Mouse (Mus musculus): Measurements from ENCODE around the gene Gm20388.

Gene Gm20388

DNA sequence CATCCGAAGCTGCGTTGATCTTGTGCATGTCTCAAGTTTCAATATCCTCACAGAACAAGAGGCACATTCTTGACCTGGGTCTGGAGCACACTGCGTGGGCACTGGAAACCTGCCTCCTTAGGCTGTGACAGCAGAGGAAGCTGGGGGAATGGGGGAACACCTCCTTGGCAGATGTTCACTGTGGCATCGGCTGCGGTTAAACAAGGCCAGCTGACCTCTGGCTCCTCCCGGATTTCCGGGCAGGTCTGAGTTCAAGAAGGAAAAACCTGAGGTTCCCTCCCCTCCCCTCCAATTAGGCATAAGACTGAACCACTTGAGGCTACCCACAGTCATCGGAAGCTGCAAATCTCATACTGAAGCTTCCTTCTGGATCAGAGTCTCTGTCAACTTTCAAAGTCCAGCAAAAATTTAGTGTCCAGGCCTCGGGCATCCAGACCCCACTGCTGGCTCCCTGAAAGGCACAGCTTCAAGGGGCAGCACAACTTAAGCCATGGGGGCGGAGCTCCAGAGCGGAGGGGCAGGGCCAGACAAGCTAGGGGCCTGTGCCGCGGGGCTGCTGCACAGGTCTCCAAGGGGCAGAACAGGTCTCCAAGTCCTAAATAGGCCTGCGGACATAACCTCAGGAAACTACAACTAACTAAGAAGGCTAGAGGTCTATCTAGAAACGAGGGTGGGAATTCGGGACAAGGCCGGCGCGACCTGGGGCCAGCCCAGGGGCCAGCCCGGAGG, 2370.1 kb downstream of the Gm20388 start:
- DNase-seq (ENCODE audit: low spot score in 2 of 2), result no peak

DNA sequence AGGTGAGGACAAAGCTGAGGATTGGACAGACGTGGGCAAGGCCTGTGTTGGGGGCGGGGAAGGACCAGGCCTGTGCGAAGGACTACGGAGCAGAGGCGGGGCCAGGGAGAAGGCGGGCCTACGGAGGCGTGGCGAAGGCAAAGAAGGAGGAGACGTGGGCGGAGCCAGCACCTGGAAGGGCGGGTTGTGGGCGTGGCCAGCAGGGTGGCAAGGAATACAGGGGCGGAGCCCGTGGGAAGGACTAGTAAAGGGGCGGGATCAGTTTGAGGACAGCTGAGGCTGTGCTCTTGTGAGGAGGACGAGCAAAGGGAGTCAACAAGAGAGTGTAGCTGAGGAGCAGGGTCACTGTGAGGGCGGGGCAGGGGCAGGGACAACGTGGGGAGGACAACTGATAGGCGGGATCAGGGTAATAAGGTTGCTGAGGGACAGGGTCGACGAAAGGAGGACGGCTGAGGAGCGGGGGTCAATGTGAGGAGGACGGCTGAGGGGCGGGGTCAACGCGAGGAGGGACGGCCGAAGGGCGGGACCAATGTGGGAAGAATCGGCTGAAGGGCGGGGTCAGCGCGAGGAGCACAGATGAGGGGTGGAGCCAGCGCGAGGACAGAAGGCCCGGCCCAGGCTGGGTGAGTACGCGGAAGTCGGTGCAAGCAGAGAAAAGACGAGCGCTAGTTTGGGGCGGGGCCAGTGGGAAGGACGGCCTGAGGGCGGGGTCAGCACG, 2370.8 kb downstream of the Gm20388 start:
- DNase-seq (ENCODE audit: low spot score in 2 of 2), result peak; percentile 97 to 99

DNA sequence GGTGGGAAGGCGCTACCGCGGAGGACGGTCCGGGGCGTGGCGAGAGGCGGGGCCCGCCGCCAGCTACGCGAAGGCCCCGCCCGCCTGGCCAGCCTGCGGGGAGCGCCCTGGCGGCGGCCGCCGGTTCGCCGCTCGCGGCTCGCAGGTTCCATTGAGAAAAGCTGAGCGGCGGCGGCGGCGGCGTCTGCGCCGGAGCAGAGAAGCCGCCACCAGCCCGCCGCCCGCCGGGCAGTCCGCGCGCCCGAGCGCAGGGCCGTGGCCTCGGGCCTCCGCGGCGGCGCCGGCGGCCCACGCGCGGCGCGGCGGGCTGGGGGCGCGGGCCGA, 2371.4 kb downstream of the Gm20388 start, which contains the start of gene Zfpm1:
Gene Zfpm1 (plus strand): TSS at position 107 of the 324 bp plus-strand sequence.
- DNase-seq (ENCODE audit: low spot score in 2 of 2), result no peak

DNA sequence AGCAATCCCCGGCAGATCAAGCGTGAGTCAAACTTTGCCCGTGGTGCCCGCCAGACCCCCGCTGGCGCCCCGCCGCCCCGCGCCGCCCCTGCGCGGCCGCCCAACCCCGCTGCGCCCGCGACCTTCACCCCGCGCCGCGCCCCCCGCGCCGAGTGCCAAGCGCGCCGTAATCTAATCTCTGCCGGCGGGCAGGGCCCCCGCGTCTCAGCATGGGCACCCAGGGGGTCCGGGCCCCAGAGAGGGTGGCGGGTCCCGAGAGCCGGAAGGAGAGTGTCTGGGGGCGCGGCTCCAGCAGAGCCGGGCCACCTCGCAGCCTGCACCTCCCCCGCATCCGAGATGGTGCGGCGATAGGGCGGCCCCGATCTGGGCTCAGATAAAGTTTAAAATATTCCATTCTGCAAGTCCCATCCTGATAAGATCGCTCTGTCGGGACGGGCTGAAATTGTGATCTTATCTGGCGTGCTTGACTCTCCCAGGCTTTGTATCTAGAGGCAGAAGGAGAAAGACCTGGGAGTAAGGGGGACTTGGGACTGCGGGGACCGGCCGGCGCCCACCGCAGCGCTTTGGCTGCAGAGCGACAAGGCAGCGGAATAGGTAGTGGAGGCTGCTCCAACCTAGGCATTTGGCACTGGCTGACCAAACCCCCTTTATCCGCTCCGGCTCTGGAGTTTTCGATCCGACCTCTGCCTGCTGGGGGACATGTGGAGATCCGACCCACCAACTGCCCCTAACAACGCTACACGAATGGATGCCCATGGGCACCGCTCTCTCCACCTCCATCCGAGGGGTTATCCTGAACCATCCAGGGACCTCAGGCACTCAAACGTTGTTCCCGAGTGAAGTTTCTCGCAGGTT, 2372.1 kb downstream of the Gm20388 start:
- peak in 1 of 2 experiments; percentile 27 for DNase-seq (ENCODE audit: low spot score in 2 of 2)

DNA sequence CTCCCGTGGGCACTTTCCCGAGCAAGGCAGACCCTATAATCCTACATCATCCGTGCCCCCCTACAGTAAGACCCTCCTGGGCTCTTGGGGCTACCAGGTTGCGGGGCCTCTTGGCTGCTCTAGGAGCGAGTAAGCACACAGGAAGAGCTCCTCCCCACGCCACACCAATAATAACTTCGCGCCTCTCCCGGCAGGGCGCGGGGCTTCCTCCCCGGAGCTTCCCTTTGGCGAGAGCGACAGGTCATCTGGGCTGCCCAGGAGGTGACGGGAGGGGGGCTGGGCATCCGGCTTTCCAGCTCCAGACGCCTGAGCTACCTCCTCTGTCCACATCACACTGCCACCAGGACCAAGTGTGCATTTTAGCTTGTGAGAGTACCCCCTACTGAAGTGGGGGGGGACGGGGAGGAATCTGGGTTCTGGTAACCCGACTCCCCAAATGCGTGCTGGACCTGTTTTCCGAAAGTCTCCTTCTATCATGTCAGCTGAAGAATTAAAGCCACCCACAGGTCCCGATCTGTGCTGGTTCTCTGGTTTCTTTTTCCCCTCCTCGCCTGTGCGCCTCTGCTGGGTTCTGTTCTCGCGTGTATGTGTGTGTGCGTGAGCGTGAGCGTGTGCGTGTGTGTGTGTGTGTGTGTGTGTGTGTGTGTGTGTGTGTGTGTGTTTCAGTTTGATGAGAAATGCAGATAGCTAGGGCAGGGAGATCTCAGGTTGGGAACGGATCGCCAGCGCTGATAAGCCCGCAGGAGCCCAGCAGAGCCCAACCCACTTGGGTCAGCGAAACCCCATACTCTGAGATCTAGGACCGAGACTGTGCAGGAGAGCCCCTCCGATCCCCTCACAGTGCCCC, 2372.9 kb downstream of the Gm20388 start:
- DNase-seq (ENCODE audit: low spot score in 2 of 2), result peak in 1 of 2 experiments; percentile 53

DNA sequence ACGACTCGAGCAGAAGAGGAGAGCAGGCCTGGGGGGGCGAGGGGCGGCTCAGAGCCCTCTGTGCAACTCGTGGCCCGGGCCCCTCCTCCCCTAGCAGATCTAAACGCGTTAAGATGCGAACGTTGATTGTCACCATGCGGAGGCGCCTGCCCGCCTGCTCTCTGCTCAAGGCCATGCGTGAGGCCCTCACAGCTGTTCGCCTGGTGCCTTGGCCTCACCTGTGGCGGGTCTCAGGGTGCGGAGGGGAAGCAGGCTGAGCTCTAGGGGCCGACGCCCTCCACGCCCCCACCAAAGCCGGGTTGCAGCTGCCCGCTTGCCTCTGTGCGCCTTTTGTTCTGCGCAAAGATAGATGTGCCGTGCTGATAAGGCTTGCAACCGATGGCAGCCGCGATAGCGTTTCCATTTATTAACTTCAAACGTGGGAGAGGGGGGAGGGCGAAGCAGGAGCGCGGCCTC, 2373.6 kb downstream of the Gm20388 start:
- DNase-seq (ENCODE audit: low spot score in 2 of 2), result peak in 1 of 2 experiments; percentile 51

DNA sequence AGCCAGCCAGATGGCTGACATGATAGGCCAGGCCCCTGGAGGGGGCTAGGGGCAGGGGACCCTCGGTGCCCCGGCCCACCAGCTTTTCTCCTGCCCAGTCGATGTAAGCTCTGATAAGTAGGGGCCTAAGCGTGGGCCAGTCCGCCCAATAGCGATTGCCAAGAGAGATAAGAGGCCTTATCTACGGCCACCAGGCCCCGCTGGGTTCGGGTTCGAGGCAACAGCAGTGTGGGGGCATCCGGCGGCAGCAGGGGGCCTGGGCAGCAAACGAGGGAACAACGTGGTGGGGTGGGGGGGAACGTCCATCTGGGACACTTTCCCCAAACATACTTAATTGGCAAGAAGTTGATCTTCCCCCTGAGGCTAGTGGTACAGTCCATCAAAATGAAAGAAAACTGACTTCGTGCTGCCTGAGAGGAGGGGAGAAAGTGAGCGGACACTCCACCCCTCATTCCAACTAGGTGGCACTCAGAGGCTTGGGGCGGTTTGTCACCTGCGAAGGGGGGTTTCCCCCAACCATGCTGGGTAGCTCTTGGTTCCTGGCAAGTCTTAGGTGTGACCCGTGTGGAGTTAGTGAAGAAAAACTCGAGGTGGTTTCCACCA, 2374.1 kb downstream of the Gm20388 start:
- DNase-seq (ENCODE audit: low spot score in 2 of 2), result no peak

DNA sequence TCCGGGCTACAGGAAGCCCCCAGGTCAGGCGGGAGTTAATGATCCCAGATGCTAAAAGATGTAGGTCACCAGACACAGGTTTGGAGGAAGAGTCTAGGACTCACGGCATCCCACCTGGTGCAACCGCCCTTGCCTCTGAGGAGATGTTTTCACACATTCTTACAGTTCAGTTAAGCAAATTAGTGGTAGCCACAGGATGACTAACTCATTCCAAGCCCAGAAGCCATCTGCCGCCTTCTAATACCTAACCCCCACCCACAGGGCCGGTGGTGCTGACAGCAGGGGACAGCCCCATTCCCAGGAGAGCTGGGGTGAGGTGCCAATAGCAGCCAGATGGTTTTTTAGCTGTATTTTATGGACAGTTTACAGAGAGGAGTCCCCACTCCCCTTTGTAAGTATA, 2375.1 kb downstream of the Gm20388 start:
- no peak for DNase-seq (ENCODE audit: low spot score in 2 of 2)

DNA sequence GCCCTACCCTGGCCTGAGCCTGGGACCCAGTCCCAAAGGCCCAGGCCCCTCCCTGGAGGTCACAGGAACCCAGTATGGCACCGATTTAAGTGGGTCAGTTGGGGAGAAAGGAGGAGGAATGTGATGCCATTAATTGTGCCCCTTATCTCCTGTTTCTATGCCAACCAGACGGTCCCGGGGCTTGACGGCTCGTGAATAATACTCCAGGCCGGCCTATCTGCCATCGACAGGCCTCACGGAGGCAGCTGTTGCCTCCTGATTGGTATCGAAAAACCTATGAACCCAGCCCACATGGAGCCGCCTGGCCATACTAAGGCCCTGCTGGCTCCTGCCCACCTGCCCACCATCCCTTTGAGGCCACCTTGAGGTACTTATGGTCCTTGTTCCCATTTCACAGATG, 2376.3 kb downstream of the Gm20388 start:
- no peak for DNase-seq (ENCODE audit: low spot score in 2 of 2)

DNA sequence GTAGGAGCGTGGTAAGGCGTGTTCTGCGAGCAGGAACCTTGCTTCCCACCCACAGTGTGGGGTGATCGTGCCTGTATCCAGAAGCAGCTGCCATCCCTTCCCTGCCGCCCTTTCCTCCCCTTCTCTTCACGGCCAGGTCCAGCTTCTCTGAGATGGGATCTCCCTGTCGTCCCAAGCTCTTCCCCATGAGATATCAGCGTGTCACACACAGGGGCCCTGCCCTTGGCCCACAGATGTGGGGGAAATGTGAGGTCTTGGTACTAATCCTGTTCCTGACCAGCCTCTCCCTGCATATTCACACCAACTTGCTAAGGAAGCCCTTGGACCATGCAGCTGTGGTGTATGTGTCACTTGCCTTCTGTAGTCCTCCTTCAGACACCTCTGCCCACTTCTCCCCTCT, 2377.1 kb downstream of the Gm20388 start:
- no peak for DNase-seq (ENCODE audit: low spot score in 2 of 2)

DNA sequence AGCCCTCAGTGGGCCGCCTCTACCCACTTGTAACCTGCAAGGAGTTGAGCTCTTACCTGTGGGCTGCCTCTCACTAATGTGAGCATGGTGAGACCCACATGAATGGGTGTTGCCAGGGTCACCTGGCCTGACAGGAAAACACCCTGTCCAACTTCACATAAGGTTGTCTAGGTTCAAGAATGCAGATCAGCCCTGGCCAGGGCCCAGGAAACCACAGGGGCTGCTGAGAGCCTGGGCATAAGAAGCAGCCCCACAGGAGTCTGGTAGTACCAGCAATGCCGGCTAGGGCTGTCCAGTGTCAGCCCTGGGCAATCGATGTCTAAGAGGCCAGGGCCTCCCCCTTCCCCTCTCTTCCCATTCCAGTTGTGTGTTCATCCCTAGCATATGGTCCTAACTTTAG, 2377.7 kb downstream of the Gm20388 start:
- DNase-seq (ENCODE audit: low spot score in 2 of 2), result no peak

DNA sequence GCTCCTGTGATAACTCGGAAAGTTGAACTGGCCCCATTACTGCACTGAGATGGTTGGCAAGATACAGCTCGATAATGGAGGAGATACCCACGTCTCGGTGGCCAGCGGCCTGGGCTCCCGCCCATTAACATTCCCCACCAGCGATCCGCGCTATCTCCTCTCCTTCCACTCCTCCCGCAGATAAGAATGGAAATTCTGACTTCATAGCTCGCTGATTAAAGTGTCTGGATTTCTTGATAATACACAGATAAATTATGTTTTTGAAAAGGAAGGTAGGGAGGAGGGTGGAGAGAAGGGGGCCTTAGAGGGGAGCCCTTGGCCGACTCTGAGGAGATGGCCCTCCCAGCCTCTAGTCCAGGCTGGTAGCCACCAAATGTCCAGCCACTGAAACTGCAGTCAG, 2380.4 kb downstream of the Gm20388 start:
- DNase-seq (ENCODE audit: low spot score in 2 of 2), result no peak

DNA sequence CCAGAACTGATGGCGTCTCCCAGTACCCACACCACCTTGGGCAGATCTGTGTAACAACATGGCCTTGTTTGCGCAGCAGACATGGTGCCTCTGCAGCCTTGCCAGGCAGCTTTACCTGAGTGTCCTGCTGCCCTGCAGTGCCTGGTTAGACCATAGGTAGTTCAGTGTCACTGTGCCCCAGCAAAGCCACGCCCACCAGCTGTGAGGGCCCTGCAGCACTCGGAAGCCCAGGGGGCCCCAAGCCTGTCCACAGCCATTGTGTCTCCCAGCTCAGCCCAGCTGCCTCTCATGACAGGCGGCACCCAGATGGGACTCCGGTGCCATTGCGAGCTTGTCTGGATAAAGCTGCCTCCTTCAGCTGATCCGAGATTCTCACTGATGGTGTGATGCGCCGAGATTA, 2380.9 kb downstream of the Gm20388 start:
- DNase-seq (ENCODE audit: low spot score in 2 of 2), result no peak

DNA sequence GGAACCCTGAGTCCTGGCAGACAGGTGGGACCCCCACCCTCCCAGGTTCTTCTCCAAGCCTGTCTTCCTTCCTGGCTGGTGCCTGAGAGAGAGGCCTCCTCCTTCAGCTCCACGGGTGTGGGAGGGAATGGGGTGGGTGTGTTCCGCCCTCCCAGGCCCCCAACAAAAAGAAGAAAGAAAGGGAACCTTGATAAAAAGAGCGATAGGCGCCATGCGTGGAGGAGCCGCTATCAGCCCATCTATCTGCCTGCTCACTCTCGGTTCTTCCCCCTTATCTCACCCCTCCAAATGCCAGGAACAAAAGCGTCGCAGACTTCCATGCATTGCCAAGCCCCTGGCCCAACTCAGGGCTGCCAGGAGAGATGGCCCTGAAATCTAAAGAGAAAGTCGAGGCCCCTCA, 2382.8 kb downstream of the Gm20388 start:
- no peak for DNase-seq (ENCODE audit: low spot score in 2 of 2)

DNA sequence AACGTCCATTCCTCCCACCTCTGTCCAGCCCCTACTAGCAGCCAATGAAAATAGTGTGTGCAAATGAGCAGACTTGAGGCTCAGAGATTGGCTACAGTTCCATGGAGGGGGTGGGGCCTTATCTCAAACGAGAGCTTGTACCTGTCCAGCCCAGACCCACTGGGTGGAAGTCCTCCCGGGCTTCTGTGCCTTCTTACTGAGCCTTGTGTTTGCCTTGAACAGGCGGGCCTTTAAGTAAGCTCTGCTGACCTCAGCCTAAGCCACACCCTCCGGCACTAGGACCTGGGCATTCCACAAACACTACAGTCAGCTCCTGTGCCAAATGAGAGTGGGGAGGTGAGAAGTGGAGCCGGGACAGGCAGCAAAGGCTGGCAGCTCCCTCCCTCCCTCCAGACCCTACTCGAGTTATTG, 2383.6 kb downstream of the Gm20388 start:
- DNase-seq (ENCODE audit: low spot score in 2 of 2), result no peak

DNA sequence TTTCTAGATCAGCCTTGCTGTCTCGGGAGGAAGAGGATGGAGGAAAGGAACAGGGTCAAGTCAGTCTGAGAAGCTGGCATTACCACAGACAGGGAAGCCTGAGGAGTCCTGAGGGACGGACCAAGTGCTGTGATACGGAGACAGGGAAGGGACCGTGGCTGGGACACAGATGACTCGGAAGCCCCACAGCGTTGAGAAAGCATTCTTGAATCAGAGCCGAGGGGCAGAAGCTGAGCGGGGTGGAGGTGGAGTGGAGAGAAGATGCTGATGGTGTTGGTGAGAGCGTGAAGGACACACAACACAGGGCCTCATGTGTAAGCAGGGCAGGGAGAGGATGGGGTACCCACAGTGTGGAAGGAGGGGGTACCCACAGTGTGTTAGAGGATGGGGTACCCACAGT, 2384.7 kb downstream of the Gm20388 start:
- no peak for DNase-seq (ENCODE audit: low spot score in 2 of 2)

DNA sequence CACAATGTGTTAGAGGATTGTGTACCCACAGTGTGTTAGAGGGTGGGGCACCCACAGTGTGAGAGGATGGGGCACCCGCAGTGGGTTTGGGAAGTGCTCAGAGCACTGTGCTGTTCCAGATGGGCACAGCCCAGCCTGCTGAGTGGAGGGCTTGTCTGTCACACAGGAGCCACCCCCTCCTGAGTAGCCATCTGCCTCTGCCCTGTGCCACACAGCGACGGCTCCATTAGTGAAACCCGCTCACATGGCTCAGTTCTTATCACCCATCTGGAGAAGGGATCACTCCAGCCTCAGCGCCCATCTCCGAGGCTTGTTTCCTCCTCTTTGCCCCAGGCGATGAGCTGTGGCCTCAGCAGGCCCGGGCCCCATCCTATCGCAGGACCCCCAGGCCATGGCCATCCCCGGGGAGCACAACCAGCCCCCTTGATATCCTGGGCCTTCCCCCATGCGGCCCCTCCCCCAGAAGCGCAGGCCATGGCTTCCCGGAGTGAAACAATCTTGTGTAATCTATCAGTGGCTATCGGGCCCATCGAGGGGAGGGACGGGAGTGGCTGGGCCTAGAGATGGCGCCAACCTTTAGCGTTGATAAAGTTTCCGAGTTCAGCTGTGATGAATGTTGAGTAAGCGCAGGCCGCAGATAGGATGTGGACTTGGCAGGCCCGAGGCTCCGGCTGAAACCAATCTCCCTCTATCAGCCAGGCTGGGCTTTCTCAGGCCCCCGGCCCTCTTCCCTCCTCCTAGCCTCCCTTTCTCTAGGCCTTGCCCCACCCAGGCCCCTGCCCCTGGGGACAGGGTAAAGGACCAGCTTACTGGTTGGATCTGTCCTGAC, 2385.7 kb downstream of the Gm20388 start:
- no peak for DNase-seq (ENCODE audit: low spot score in 2 of 2)

DNA sequence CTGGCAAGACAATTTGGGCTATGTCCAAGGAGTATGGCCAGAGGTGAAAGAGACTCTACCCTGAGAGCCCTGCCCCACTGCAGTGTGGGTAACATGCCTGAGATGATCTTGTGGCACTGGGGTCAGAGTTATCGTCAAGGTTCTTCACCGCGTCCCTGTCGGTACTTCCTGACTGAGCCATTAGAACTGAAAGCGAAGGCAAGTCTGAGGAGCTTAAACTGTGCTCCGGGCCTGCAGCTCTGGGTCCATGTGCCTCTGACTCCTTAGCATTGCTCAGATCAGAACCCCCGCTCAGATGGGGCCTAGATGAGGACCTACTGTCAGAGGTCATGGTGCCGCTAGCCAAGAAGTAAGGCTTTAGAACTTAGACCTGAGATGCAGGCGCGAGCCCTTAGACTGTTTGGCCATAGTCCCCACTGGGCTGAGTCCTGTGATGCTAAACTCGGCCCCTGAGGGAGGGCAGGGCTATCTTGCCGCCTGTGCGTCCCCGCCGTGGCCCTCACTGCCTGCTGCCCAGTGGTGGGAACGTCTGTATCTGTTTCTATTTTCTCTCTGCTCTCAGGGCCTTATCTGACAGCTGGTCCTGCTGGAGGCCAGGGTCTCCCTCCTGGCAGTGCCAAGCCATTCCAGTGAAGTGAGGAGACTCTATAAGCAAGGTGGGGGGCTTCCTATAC, 2389.1 kb downstream of the Gm20388 start:
- no peak for DNase-seq (ENCODE audit: low spot score in 2 of 2)

DNA sequence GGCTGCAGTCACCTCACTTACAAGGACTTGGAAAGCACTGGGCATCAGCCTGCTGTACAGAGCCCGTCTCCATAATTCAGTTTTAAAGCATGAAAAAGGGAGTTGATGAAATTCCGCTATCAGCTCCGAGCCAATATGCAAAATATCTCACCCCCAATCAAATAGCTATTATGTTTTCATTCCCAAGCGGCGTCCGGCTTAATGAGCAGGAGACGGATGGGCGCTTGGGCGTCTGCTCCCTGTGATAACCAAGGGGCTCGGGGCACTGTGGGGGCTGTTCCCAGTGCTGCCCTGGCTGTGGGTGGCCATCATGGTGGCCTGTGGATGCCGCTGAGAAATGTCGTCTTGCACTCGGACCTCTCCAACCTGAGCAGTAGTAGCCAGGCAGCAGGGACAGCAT, 2390.4 kb downstream of the Gm20388 start:
- no peak for DNase-seq (ENCODE audit: low spot score in 2 of 2)

DNA sequence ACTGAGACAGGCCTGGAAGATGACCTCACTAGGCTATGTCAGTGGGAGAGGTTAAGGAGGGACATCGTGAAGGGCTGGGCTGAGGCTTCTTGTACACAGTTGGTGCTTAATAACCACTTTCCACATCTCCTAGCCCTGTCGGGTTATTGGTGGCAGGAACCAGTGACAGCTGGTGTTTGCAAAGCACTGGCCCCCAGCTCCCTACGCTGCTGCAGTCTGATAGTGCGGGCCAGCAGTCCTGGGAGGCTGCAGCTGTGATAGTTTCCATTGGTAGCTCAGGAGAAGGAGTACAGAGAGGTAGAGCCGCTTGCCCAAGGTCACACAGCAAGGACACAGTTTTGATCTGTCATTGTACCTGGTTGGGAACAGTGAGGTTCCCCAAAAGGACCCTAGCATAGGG, 2391.2 kb downstream of the Gm20388 start:
- no peak for DNase-seq (ENCODE audit: low spot score in 2 of 2)

Data from left cerebral cortex, adult 9 months (tissue).